Mouse (Mus musculus) MEL (cell line): ENCODE data around the gene Hoxd4. TPM values are rescaled to one million over a fixed set of nuclear protein-coding genes. Genes with fewer than 3 reads are reported as not detected.

Source experiments
- DNase-seq: peaks from one replicate; pipeline ENCODE4 v3.0.0; 2011; ENCODE audit warnings: low read depth, low spot score
- H3K27ac ChIP-seq: 2 replicates; pipeline ENCODE4 v1.5.1; 2012; ENCODE audit warnings: low read depth, mild to moderate bottlenecking, control low read depth, low read length, moderate library complexity; ENCODE audit not compliant: control insufficient read depth
- H3K27me3 ChIP-seq, 2 experiments: fragments of 150-350 bp in 1 of 2; sonication (generic) in 1 of 2; 2 replicates each; pipeline ENCODE4 v1.6.1; 2012; ENCODE audit warnings: low read length in 2 of 2, mild to moderate bottlenecking in 2 of 2, improper control_type of control experiment in 1 of 2, moderate library complexity in 1 of 2; ENCODE audit not compliant: insufficient read depth in 2 of 2, control insufficient read depth in 1 of 2
- H3K36me3 ChIP-seq, 2 experiments: 2 replicates each; pipeline ENCODE4 v1.6.1; 2012 to 2014; ENCODE audit warnings: low read length in 2 of 2, improper control_type of control experiment in 1 of 2, inconsistent platforms in 1 of 2, mild to moderate bottlenecking in 1 of 2; ENCODE audit not compliant: insufficient read depth in 2 of 2, control insufficient read depth in 1 of 2
- H3K4me1 ChIP-seq, 2 experiments: fragments of 150-350 bp in 1 of 2; sonication (generic) in 1 of 2; 2 replicates each; pipeline ENCODE4 v1.6.1; 2012; ENCODE audit warnings: low read length in 2 of 2, improper control_type of control experiment in 1 of 2, mild to moderate bottlenecking in 1 of 2; ENCODE audit not compliant: insufficient read depth in 2 of 2, control insufficient read depth in 1 of 2
- H3K4me3 ChIP-seq, 2 experiments: fragments of 150-350 bp in 1 of 2; sonication (generic) in 1 of 2; 2 replicates each; pipeline ENCODE4 v1.5.1; 2012; ENCODE audit warnings: low read depth in 2 of 2, low read length in 2 of 2, mild to moderate bottlenecking in 2 of 2, moderate library complexity in 2 of 2, control low read depth in 1 of 2, improper control_type of control experiment in 1 of 2; ENCODE audit not compliant: control insufficient read depth in 1 of 2, insufficient read depth in 1 of 2
- H3K79me2 ChIP-seq: 2 replicates; pipeline ENCODE4 v1.6.1; 2012; ENCODE audit warnings: mild to moderate bottlenecking, low read length, moderate library complexity; ENCODE audit not compliant: control insufficient read depth, poor library complexity, insufficient read depth
- H3K9ac ChIP-seq: 2 replicates; pipeline ENCODE4 v1.6.1; 2012; ENCODE audit warnings: low read depth, mild to moderate bottlenecking, control low read depth, low read length, moderate library complexity; ENCODE audit not compliant: control insufficient read depth, poor library complexity, severe bottlenecking
- H3K9me3 ChIP-seq: fragments of 150-350 bp; sonication (generic); replicated peaks from 2 replicates; pipeline ENCODE4 v1.6.1; 2012; ENCODE audit warnings: mild to moderate bottlenecking, low read length, improper control_type of control experiment, moderate library complexity; ENCODE audit not compliant: insufficient read depth
- BHLHE40 ChIP-seq: IDR thresholded peaks from 2 replicates; pipeline ENCODE4 v1.6.1; 2012; ENCODE audit warnings: low read depth, mild to moderate bottlenecking, inconsistent platforms, low read length, improper control_type of control experiment, borderline replicate concordance
- CHD2 ChIP-seq: IDR thresholded peaks from 2 replicates; pipeline ENCODE4 v1.6.1; 2011; ENCODE audit warnings: low read length, improper control_type of control experiment
- CTCF ChIP-seq, 3 experiments: IDR thresholded peaks in 2 of 3; conservative IDR thresholded peaks in 1 of 3; 2 replicates each; pipeline ENCODE4 v1.5.1; 2011 to 2012; ENCODE audit warnings: low read length in 3 of 3, low read depth in 2 of 3, mild to moderate bottlenecking in 2 of 3, improper control_type of control experiment in 1 of 3, inconsistent platforms in 1 of 3, mixed read lengths in 1 of 3, moderate library complexity in 1 of 3; ENCODE audit not compliant: control insufficient read depth in 1 of 3, insufficient read depth in 1 of 3, poor library complexity in 1 of 3, severe bottlenecking in 1 of 3
- E2F4 ChIP-seq: IDR thresholded peaks from 2 replicates; pipeline ENCODE4 v1.6.1; 2011; ENCODE audit warnings: low read depth, low read length, improper control_type of control experiment, borderline replicate concordance
- EP300 ChIP-seq, 2 experiments: IDR thresholded peaks; 2 replicates each; pipeline ENCODE4 v1.6.1; 2011; ENCODE audit warnings: improper control_type of control experiment in 2 of 2, low read length in 2 of 2, low read depth in 1 of 2, mild to moderate bottlenecking in 1 of 2
- ETS1 ChIP-seq: IDR thresholded peaks from 2 replicates; pipeline ENCODE4 v1.6.1; 2012; ENCODE audit warnings: low read depth, mild to moderate bottlenecking, inconsistent platforms, low read length, improper control_type of control experiment, moderate library complexity
- KAT2A ChIP-seq: conservative IDR thresholded peaks from 2 replicates; pipeline ENCODE4 v1.6.1; 2012; ENCODE audit warnings: low read depth, low read length, improper control_type of control experiment, inconsistent platforms
- MAFK ChIP-seq: IDR thresholded peaks from 2 replicates; pipeline ENCODE4 v1.6.1; 2011; ENCODE audit warnings: low read depth, mild to moderate bottlenecking, low read length, improper control_type of control experiment, borderline replicate concordance
- MYB ChIP-seq: IDR thresholded peaks from 2 replicates; pipeline ENCODE4 v1.6.1; 2011; ENCODE audit warnings: mild to moderate bottlenecking, low read depth, low read length, improper control_type of control experiment
- POLR2AphosphoS2 ChIP-seq: IDR thresholded peaks from 2 replicates; pipeline ENCODE4 v1.6.1; 2011; ENCODE audit warnings: low read length, improper control_type of control experiment
- POLR2AphosphoS5 ChIP-seq: IDR thresholded peaks from 2 replicates; pipeline ENCODE4 v1.6.1; 2012; ENCODE audit warnings: low read depth, borderline replicate concordance, mild to moderate bottlenecking, inconsistent platforms, low read length, moderate library complexity, mixed read lengths
- SIN3A ChIP-seq: IDR thresholded peaks from 2 replicates; pipeline ENCODE4 v1.6.1; 2012; ENCODE audit warnings: low read length, improper control_type of control experiment, inconsistent platforms
- TAL1 ChIP-seq: IDR thresholded peaks from 2 replicates; pipeline ENCODE4 v1.6.1; 2012; ENCODE audit warnings: mild to moderate bottlenecking, inconsistent platforms, low read length, moderate library complexity, mixed read lengths
- TCF12 ChIP-seq: IDR thresholded peaks from 2 replicates; pipeline ENCODE4 v1.6.1; 2014; ENCODE audit warnings: low read depth, mild to moderate bottlenecking, inconsistent platforms, low read length, improper control_type of control experiment, moderate library complexity
- USF2 ChIP-seq, 2 experiments: IDR thresholded peaks; 2 replicates each; pipeline ENCODE4 v1.6.1; 2011 to 2012; ENCODE audit warnings: improper control_type of control experiment in 2 of 2, low read length in 2 of 2, borderline replicate concordance in 1 of 2, inconsistent platforms in 1 of 2, low read depth in 1 of 2, mild to moderate bottlenecking in 1 of 2; ENCODE audit not compliant: insufficient read depth in 1 of 2
- ZNF384 ChIP-seq: IDR thresholded peaks from 2 replicates; pipeline ENCODE4 v1.6.1; 2012; ENCODE audit warnings: low read depth, mild to moderate bottlenecking, inconsistent platforms, low read length, improper control_type of control experiment
- polyA plus RNA-seq, 2 experiments: library from polyadenylated mRNA; stranded (reverse) in 1 of 2; unstranded in 1 of 2; fragments of >175 nt in 1 of 2; fragments of >200 nt in 1 of 2; gene quantifications; 2 replicates each; pipeline versions ENCODE4 v1.2.1 to v1.2.4; 2012; ENCODE audit warnings: low replicate concordance in 2 of 2, low read depth in 1 of 2; ENCODE audit not compliant: insufficient read length in 2 of 2, insufficient read depth in 1 of 2, missing spikeins in 1 of 2
- total RNA-seq: library from RNA; depleted of rRNA; stranded (reverse); fragments of 300-350 nt; gene quantifications from 2 replicates; pipeline ENCODE4 v1.2.3, GENCODE M21; 2012

Gene Hoxd4
- total and polyA plus RNA-seq, 3 experiments, result not detected

- Histone ChIP-seq H3K4me3 (no peak overlapping the region), H3K27me3 (no peaks in the 10 kb centered on the region), H3K27ac (no peak overlapping the region), H3K9me3 (no peaks in the 10 kb centered on the region), H3K4me1 (no peaks in the 10 kb centered on the region), H3K9ac (no peak overlapping the region), H3K36me3 (no peaks in the 10 kb centered on the region), H3K79me2 (no peaks in the 10 kb centered on the region)
- TF ChIP-seq EP300 (IDR thresholded peaks at IDR 0.05; ENCODE audit: low read depth in 1 of 2, low read length in 2 of 2) (no peak), CHD2 (no peak), POLR2AphosphoS5 (no peak), CTCF (IDR thresholded peaks at IDR 0.05 in 2 of 3, conservative IDR thresholded peaks at IDR 0.05 in 1 of 3; ENCODE audit: control insufficient read depth in 1 of 3, insufficient read depth in 1 of 3, low read depth in 2 of 3, low read length in 3 of 3, poor library complexity in 1 of 3, severe bottlenecking in 1 of 3) (no peak), MAFK (no peak), POLR2AphosphoS2 (no peak), TCF12 (no peak), TAL1 (no peak), USF2 (IDR thresholded peaks at IDR 0.05; ENCODE audit: borderline replicate concordance in 1 of 2, insufficient read depth in 1 of 2, low read depth in 1 of 2, low read length in 2 of 2) (no peak), E2F4 (no peak), MYB (no peak)
- no peak for DNase-seq
Observed at GRCm38 (mm10) chr2:74748436-74748995, 36.8 kb downstream of the Hoxd4 start.

DNA sequence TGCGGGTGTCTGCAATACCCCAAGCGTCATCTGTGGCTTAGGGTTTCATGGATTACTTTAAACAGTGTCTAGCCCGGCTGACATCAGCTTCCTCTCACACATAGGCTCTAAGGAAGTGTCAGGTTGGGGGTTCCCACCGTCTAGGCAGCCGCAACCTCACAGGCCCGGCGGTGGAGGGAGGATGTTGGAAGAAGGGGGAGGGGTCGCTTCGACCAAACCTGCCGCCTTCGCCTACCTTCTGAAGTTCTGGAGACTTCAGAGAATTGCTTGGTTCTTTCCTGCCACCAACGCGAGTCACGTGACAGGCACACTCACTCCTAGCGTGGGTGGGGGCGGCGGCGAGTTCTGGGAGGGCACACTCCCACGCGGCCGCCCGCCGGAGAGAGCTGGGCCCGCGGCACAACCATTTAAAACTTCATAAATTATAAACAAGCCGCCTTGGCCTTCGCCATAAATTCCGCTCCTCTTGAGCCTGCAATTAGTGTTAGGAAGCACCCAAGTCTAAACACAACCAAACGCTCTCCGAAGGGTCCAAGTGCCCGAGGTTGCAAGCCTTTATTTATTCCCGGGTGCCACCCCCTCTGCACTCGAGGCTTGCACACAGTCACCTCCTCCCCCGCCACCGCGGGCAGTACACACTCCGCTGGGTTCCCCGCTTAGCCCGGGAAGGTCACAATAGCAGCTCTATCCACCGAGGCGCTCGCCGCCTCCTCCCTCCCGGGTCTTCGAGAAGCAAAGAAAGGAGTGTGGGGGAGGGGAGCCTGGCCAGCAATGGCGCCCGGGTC, 37.8 kb downstream of the Hoxd4 start:
- Histone ChIP-seq H3K9me3 (no peaks in the 10 kb centered on the region), H3K4me3 (no peak overlapping the region), H3K4me1 (no peaks in the 10 kb centered on the region), H3K79me2 (no peaks in the 10 kb centered on the region), H3K27ac (no peak overlapping the region), H3K9ac (no peak overlapping the region), H3K27me3 (no peaks in the 10 kb centered on the region; a peak in 1 of 4 replicates), H3K36me3 (no peaks in the 10 kb centered on the region)
- DNase-seq, result no peak
- TF ChIP-seq EP300 (IDR thresholded peaks at IDR 0.05; ENCODE audit: low read depth in 1 of 2, low read length in 2 of 2) (no peak), POLR2AphosphoS5 (no peak), CHD2 (no peak), BHLHE40 (no peak), KAT2A (no peak), ZNF384 (no peak), SIN3A (no peak), E2F4 (no peak), ETS1 (no peak)
